Mouse (Mus musculus) ES-Bruce4 (cell line): ENCODE results near the gene Sptbn2.

Source experiments
- CTCF ChIP-seq: IDR thresholded peaks from one replicate; pipeline ENCODE4 v1.8.1; 2011; ENCODE audit warnings: low read depth, low read length
- POLR2A ChIP-seq: IDR thresholded peaks from one replicate; pipeline ENCODE4 v1.8.1; 2011; ENCODE audit warnings: low read length; ENCODE audit not compliant: insufficient read depth

- TF ChIP-seq CTCF, result no peak
- no peak for TF ChIP-seq POLR2A
Observed at GRCm38 (mm10) chr19:4739762-4740161, 28.8 kb downstream of the Sptbn2 start.
